In genomic region chr9:32729207-32729606, GRCm38 (mm10) we compare ENCODE assay signal across 17 mouse cellular contexts.
"Had no signal": no experiment of that assay in that cellular context is flagged by ENCODE, and none has a peak within 500 bp of the region (broad histone marks: within the 10 kb centered on the region; RNA-seq: fewer than 3 reads in every experiment).

No protein-coding gene starts in this region.

- H3K27ac ChIP-seq: liver, embryonic 14.5 days; midbrain, embryonic 10.5 days; midbrain, embryonic 13.5 days; midbrain, embryonic 15.5 days; neural tube, embryonic 13.5 days; neural tube, embryonic 15.5 days had no signal

- DNase-seq: lung, adult 18-20 months; lung, embryonic 14.5 days; lung, postnatal 10 days; lung, postnatal 4 days; retina, postnatal 1 day; right cerebral cortex, adult 18-20 months; right cerebral cortex, postnatal 25 days; right cerebral cortex, postnatal 4 days; spleen, adult 18-20 months; thymus, adult 18-20 months; thymus, postnatal 25 days had no signal

- H3K27me3 ChIP-seq: midbrain, embryonic 13.5 days; midbrain, embryonic 15.5 days; neural tube, embryonic 13.5 days; neural tube, embryonic 15.5 days had no signal

- H3K36me3 ChIP-seq: midbrain, embryonic 10.5 days; midbrain, embryonic 13.5 days; midbrain, embryonic 15.5 days; neural tube, embryonic 13.5 days; neural tube, embryonic 15.5 days had no signal

- H3K4me3 ChIP-seq: midbrain, embryonic 10.5 days; midbrain, embryonic 13.5 days; midbrain, embryonic 15.5 days; neural tube, embryonic 13.5 days; neural tube, embryonic 15.5 days had no signal

- H3K4me1 ChIP-seq: midbrain, embryonic 13.5 days; midbrain, embryonic 15.5 days; neural tube, embryonic 13.5 days; neural tube, embryonic 15.5 days had no signal
